Mouse (Mus musculus) small intestine, adult 2 months (tissue): ENCODE results near the gene Sh3gl2. TPM values are rescaled to one million over a fixed set of nuclear protein-coding genes. Genes with fewer than 3 reads are reported as not detected.

Experiments used
- H3K27ac ChIP-seq: fragments of 200-500 bp; 2 replicates; pipeline ENCODE4 v1.5.1; 2012; ENCODE audit warnings: low read depth, low read length, control low read depth, inconsistent platforms; ENCODE audit not compliant: insufficient read depth
- H3K27me3 ChIP-seq: fragments of 200-500 bp; 2 replicates; pipeline ENCODE4 v1.6.1; 2012; ENCODE audit warnings: mild to moderate bottlenecking, moderate library complexity, low read length, inconsistent platforms; ENCODE audit not compliant: control insufficient read depth, insufficient read depth
- H3K36me3 ChIP-seq: fragments of 200-500 bp; 2 replicates; pipeline ENCODE4 v1.6.1; 2012; ENCODE audit warnings: mild to moderate bottlenecking, low read length, control low read depth, inconsistent platforms; ENCODE audit not compliant: control insufficient read depth, insufficient read depth
- H3K4me1 ChIP-seq: fragments of 200-500 bp; 2 replicates; pipeline ENCODE4 v1.6.1; 2012; ENCODE audit warnings: low read length, inconsistent platforms, mixed read lengths; ENCODE audit not compliant: control insufficient read depth, insufficient read depth, insufficient read length
- H3K4me3 ChIP-seq: fragments of 200-500 bp; 2 replicates; pipeline ENCODE4 v1.5.1; 2012; ENCODE audit warnings: low read depth, mild to moderate bottlenecking, control low read depth, inconsistent platforms, low read length, moderate library complexity
- CTCF ChIP-seq: fragments of 200-500 bp; IDR thresholded peaks from 2 replicates; pipeline ENCODE4 v1.5.1; 2012; ENCODE audit warnings: low read depth, mild to moderate bottlenecking, control low read depth, inconsistent platforms, low read length, moderate library complexity, mixed read lengths; ENCODE audit not compliant: insufficient replicate concordance, insufficient read length; ENCODE audit errors: extremely low read depth
- POLR2A ChIP-seq: fragments of 200-500 bp; IDR thresholded peaks from 2 replicates; pipeline ENCODE4 v1.6.1; 2012; ENCODE audit warnings: low read depth, mild to moderate bottlenecking, control low read depth, inconsistent platforms, low read length, moderate library complexity
- WGBS: fragments of 180-500 bp; shearing (Covaris S2); methylation state at CpG from one replicate; pipeline ENCODE4 v1.1.7; 2018; 5-methylcytosine and 5-hydroxymethylcytosine counted together
- polyA plus RNA-seq: library from polyadenylated mRNA; depleted of rRNA; stranded (reverse); fragments of >200 nt; gene quantifications from 2 replicates; pipeline ENCODE4 v1.2.3, GENCODE M21; 2012

The Sh3gl2 gene
- polyA plus RNA-seq, 1 experiment, result 16.7 TPM

GRCm38 (mm10) chr4:85305912-85306573 is 101.1 kb downstream of the Sh3gl2 start:
- WGBS, result 43% methylated on average over 7 of the region's 7 CpGs
- TF ChIP-seq CTCF (no peak), POLR2A (no peak)
- Histone ChIP-seq H3K27me3 (no peaks in the 10 kb centered on the region), H3K4me3 (no peak overlapping the region), H3K27ac (no peak overlapping the region), H3K36me3 (no peaks in the 10 kb centered on the region), H3K4me1 (no peaks in the 10 kb centered on the region)

- TF ChIP-seq POLR2A (no peak), CTCF (no peak)
- H3K27me3 ChIP-seq, result no peaks in the 10 kb centered on the region
These were observed 114.2 kb downstream of the Sh3gl2 start for GRCm38 (mm10) chr4:85319092-85319491.

GRCm38 (mm10) chr4:85325454-85325853 is 120.5 kb downstream of the Sh3gl2 start:
- H3K4me3 ChIP-seq, result no peak overlapping the region
- TF ChIP-seq CTCF (no peak), POLR2A (no peak)
- no peaks in the 10 kb centered on the region for H3K27me3 ChIP-seq
- H3K36me3 ChIP-seq, result no peaks in the 10 kb centered on the region
- 79% methylated on average over 6 of the region's 6 CpGs for WGBS
- H3K4me1 ChIP-seq, result no peaks in the 10 kb centered on the region
- no peak overlapping the region for H3K27ac ChIP-seq

More at GRCm38 (mm10) chr4:85319092-85319491, 114.2 kb downstream of the Sh3gl2 start:
- no peak overlapping the region for H3K4me3 ChIP-seq
- WGBS, result 78% methylated on average over 3 of the region's 3 CpGs
- no peaks in the 10 kb centered on the region for H3K4me1 ChIP-seq
- no peak overlapping the region for H3K27ac ChIP-seq
- 0 out of 2 replicates have a peak, but pooled peaks cover 1% of the 10 kb centered on the region for H3K36me3 ChIP-seq

GRCm38 (mm10) chr4:85326052-85326451 is 121.1 kb downstream of the Sh3gl2 start:
- 85% methylated on average over 1 of the region's 1 CpGs for WGBS

GRCm38 (mm10) chr4:85334688-85335200 is 129.8 kb downstream of the Sh3gl2 start:
- Histone ChIP-seq H3K4me3 (no peak overlapping the region), H3K4me1 (no peaks in the 10 kb centered on the region), H3K27ac (no peak overlapping the region), H3K36me3 (no peaks in the 10 kb centered on the region), H3K27me3 (no peaks in the 10 kb centered on the region)
- WGBS, result 83% methylated on average over 4 of the region's 4 CpGs
- no peak for TF ChIP-seq CTCF
- no peak for TF ChIP-seq POLR2A

More at GRCm38 (mm10) chr4:85326052-85326451, 121.1 kb downstream of the Sh3gl2 start:
- Histone ChIP-seq H3K4me3 (no peak overlapping the region), H3K36me3 (no peaks in the 10 kb centered on the region), H3K27me3 (no peaks in the 10 kb centered on the region), H3K27ac (no peak overlapping the region), H3K4me1 (no peaks in the 10 kb centered on the region)
- TF ChIP-seq CTCF (no peak), POLR2A (no peak)

- Histone ChIP-seq H3K4me3 (no peak overlapping the region), H3K27me3 (no peaks in the 10 kb centered on the region), H3K36me3 (no peaks in the 10 kb centered on the region), H3K4me1 (no peaks in the 10 kb centered on the region), H3K27ac (no peak overlapping the region)
- TF ChIP-seq CTCF (no peak), POLR2A (no peak)
These were observed 131.4 kb downstream of the Sh3gl2 start for GRCm38 (mm10) chr4:85336356-85336755.

- TF ChIP-seq CTCF (no peak), POLR2A (no peak)
- Histone ChIP-seq H3K4me3 (no peak overlapping the region), H3K27me3 (no peaks in the 10 kb centered on the region), H3K36me3 (no peaks in the 10 kb centered on the region), H3K27ac (no peak overlapping the region), H3K4me1 (no peaks in the 10 kb centered on the region)
- WGBS, result 91% methylated on average over 5 of the region's 5 CpGs
These were observed 134.2 kb downstream of the Sh3gl2 start for GRCm38 (mm10) chr4:85339126-85339525.
